Mouse (Mus musculus) bone marrow macrophage, adult 2 months (primary cell): ENCODE measurements around the gene Gna14. TPM values are rescaled to one million over a fixed set of nuclear protein-coding genes. Genes with fewer than 3 reads are reported as not detected.

Experiments
- H3K27ac ChIP-seq: 2 replicates; pipeline ENCODE4 v1.5.1; 2012; ENCODE audit warnings: low read depth, low read length; ENCODE audit not compliant: insufficient read depth
- H3K4me1 ChIP-seq: 2 replicates; pipeline ENCODE4 v1.6.1; 2012; ENCODE audit warnings: low read length; ENCODE audit not compliant: control insufficient read depth, insufficient read depth
- H3K4me3 ChIP-seq: 2 replicates; pipeline ENCODE4 v1.5.1; 2012; ENCODE audit warnings: mild to moderate bottlenecking, low read length, moderate library complexity; ENCODE audit not compliant: insufficient read depth
- CTCF ChIP-seq: IDR thresholded peaks from 2 replicates; pipeline ENCODE4 v1.5.1; 2012; ENCODE audit warnings: low read depth, mild to moderate bottlenecking, low read length, moderate library complexity
- POLR2A ChIP-seq: IDR thresholded peaks from 2 replicates; pipeline ENCODE4 v1.6.1; 2012; ENCODE audit warnings: mild to moderate bottlenecking, low read depth, low read length, borderline replicate concordance
- polyA plus RNA-seq: library from polyadenylated mRNA; stranded (reverse); fragments of >200 nt; gene quantifications from 2 replicates; pipeline ENCODE4 v1.2.4, GENCODE M21; 2012; ENCODE audit not compliant: missing spikeins, insufficient read depth, insufficient read length

Gna14 gene
- polyA plus RNA-seq, 1 experiment: not detected

DNA sequence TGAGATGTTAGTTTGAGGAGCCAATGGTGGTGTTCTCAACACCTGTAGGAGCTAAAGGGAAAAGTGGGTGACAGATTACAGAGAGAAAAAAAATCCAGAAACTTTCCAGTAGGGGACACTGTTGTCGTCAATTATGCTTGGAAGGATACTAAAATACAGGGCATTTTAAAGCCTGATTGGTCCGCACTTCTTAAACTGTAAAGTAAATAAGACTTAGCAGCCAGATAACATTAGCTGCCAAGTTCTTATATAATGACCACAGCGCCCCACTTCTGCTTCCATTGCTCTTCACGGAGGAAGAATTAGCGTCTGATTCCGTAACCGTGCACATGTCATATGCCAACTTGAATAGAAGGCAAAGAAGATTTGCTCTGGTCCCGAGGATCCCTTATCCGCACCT is 683 bp upstream of the Gna14 start:
- no peak for TF ChIP-seq CTCF
- no peak for TF ChIP-seq POLR2A
- peaks cover 4% of the 10 kb centered on the region; the same call in 1 of the 2 replicates for H3K4me1 ChIP-seq
- no peak overlapping the region for H3K27ac ChIP-seq
- peak overlapping the region; percentile 45 for H3K4me3 ChIP-seq

GRCm38 (mm10) chr19:16436335-16437169 is 990 bp downstream of the Gna14 start:
- no peak; the same call in 1 of the 2 replicates for TF ChIP-seq CTCF
- no peak for TF ChIP-seq POLR2A
- Histone ChIP-seq H3K27ac (no peak overlapping the region), H3K4me1 (peaks cover 4% of the 10 kb centered on the region; the same call in 1 of the 2 replicates), H3K4me3 (peak overlapping the region; percentile 45)

DNA sequence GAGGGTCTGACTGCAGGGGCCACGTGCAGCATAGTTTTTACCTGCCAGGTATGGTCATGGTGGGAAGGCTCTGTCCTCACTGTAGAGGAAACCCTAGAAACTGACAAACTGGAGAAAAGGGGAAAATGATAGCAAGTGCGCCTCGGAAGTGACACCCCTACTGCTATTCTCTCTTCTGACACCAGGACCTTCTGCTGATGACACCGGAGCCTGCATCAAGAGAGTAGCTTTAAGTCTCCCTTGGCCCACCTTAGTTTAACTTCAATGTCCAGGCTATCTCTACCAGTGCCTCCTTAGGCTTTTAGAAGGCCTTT is 1.6 kb downstream of the Gna14 start:
- peaks cover 4% of the 10 kb centered on the region; the same call in 1 of the 2 replicates for H3K4me1 ChIP-seq
- no peak overlapping the region for H3K27ac ChIP-seq
- no peak overlapping the region for H3K4me3 ChIP-seq
- TF ChIP-seq CTCF: no peak
- no peak for TF ChIP-seq POLR2A

DNA sequence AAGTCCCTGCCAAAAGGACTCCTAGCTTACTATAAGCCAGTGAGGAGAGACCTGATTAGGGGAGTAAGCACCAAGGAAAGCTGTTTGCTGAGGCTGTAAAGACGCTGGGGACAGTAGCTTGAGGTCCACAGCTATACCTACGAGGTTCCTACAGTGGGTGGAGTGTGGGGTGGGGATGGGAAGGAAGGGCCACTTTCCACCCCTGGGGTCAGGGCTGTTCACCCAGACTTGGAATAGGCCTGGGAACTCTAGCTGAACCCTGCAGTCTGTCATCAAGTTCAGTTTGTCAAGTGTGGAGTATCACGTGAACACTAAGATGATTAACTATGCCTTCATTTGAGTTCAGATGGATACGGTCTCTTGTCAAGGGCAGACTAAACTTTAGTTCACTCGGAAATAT is 2.3 kb downstream of the Gna14 start:
- no peak overlapping the region for H3K27ac ChIP-seq
- H3K4me3 ChIP-seq: no peak overlapping the region
- TF ChIP-seq POLR2A: no peak
- no peak for TF ChIP-seq CTCF
- peaks cover 4% of the 10 kb centered on the region; the same call in 1 of the 2 replicates for H3K4me1 ChIP-seq

DNA sequence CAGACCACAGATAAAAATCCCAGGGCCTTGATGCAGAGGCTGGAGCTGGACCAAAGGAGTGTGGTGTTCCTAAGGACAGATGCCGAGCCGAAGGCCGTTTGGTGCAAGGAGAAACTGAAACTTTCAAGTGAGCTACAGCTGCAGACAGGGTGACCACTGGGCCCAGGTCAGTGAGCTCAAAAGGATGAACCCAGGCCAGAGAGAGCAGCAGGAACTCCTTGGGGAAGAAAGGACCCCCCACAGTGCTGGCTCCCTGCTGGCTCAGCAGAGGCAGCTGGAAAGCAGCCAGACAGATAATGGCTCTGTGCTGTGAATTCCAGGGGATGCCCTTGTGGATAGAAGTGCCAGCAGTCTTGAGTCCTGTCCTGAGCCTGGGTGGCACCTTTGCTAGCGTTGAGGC is 3.7 kb downstream of the Gna14 start:
- Histone ChIP-seq H3K4me3 (no peak overlapping the region), H3K4me1 (peaks cover 4% of the 10 kb centered on the region; the same call in 1 of the 2 replicates), H3K27ac (no peak overlapping the region)
- no peak for TF ChIP-seq POLR2A
- TF ChIP-seq CTCF: no peak

DNA sequence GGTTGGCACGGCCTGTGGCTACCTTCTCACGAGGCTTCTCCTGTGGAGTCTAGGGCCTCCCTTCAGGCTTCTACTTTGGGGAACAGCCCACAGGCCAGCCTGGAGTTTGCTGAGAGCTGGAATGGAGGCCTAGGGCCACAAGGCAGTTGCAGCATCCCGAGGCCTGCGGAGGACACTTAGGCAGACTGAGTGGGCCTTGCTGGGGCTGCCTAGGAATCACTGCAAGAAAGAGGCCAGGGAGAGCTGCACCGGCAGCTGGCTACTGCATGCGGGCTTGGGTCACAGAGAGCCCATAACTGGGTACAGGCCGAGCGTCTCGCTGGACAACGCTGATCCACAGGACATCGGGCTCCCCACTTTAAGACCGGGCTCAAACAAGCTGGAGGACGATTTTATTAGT is 4.3 kb downstream of the Gna14 start:
- H3K4me3 ChIP-seq: no peak overlapping the region
- TF ChIP-seq POLR2A (no peak), CTCF (no peak)

GRCm38 (mm10) chr19:16441329-16441728 is 5.8 kb downstream of the Gna14 start:
- H3K4me1 ChIP-seq: peaks cover 4% of the 10 kb centered on the region; the same call in 1 of the 2 replicates
- no peak overlapping the region for H3K4me3 ChIP-seq
- no peak overlapping the region for H3K27ac ChIP-seq
- no peak for TF ChIP-seq CTCF
- no peak for TF ChIP-seq POLR2A

More for the DNA sequence above, 4.3 kb downstream of the Gna14 start:
- no peak overlapping the region for H3K27ac ChIP-seq
- H3K4me1 ChIP-seq: peaks cover 4% of the 10 kb centered on the region; the same call in 1 of the 2 replicates

DNA sequence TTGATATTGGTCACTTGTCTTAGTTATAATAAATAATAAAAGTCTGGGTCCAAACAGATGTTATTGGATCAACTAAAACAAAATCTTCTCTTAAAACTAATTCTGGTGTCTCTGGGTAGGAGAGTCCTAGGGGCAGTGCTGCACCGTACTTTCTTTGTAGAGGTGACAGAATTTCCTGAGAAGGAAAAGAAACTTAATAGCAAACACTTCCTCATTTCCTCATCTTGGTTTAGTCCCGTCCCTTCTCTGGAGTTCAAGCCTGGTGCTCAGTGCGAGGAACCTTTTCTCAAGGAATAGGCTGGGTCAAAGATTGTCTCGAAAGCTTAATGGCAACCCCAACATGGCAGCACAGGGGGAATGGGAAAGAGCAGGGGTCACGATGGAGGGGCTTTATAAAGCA is 7.8 kb downstream of the Gna14 start:
- no peak overlapping the region for H3K27ac ChIP-seq

GRCm38 (mm10) chr19:16446612-16447011 is 11.1 kb downstream of the Gna14 start:
- Histone ChIP-seq H3K4me1 (no peaks in the 10 kb centered on the region), H3K27ac (no peak overlapping the region), H3K4me3 (no peak overlapping the region)
- TF ChIP-seq CTCF: no peak
- TF ChIP-seq POLR2A: no peak

More for the DNA sequence above, 7.8 kb downstream of the Gna14 start:
- Histone ChIP-seq H3K4me3 (no peak overlapping the region), H3K4me1 (no peaks in the 10 kb centered on the region)
- TF ChIP-seq POLR2A (no peak), CTCF (no peak)

GRCm38 (mm10) chr19:16447832-16448621 is 12.5 kb downstream of the Gna14 start:
- no peaks in the 10 kb centered on the region for H3K4me1 ChIP-seq
- TF ChIP-seq CTCF (no peak), POLR2A (no peak)
- no peak overlapping the region for H3K4me3 ChIP-seq
- no peak overlapping the region for H3K27ac ChIP-seq
